Mouse (Mus musculus) bone marrow, adult 2 months (tissue): ENCODE measurements at regions not wholly inside any gene's neighbourhood (a gene's known extent, or its start where the extent isn't known, plus 50 kb on each side); places are given as distances from the start of the nearest gene placed in this dataset.

Experiments used
- CTCF ChIP-seq: fragments of 200-500 bp; IDR thresholded peaks from 2 replicates; pipeline ENCODE4 v1.5.1; 2011; ENCODE audit warnings: low read length, control low read depth; ENCODE audit not compliant: control insufficient read depth, insufficient read depth
- POLR2A ChIP-seq: fragments of 200-500 bp; IDR thresholded peaks from 2 replicates; pipeline ENCODE4 v1.6.1; 2011; ENCODE audit warnings: low read depth, mild to moderate bottlenecking, control low read depth, low read length, borderline replicate concordance; ENCODE audit not compliant: control insufficient read depth

DNA sequence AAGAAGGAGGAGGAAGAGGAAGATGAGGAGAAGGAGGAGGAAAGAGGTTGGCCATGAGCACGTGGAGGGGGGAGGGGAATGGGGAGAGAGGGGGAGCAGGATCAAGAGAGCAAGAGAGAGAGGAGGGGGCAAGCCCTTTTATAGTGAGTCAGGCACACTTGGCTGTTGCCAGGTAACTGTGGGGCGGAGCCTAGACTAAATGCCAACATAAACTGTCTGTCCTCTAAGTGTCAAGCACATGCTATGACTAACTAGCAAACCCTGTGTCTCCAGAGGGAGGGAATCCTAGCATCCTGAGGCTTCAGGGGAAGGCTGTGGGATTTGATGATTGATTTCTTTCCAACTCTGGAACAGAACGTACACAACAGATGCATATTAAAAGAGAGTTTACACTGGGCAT, 223.2 kb downstream of the Gadd45g start:
- TF ChIP-seq CTCF: no peak
- TF ChIP-seq POLR2A: no peak
